Mouse (Mus musculus) cerebellum, adult 2 months (tissue): ENCODE measurements around the gene Il4i1. TPM values are rescaled to one million over a fixed set of nuclear protein-coding genes. Genes with fewer than 3 reads are reported as not detected.

Source experiments
- DNase-seq, 2 experiments: peaks; one replicate each; pipeline ENCODE4 v3.0.0; 2021
- H3K27ac ChIP-seq: fragments of 200-500 bp; 2 replicates; pipeline ENCODE4 v1.5.1; 2012; ENCODE audit warnings: low read length, control low read depth, inconsistent platforms; ENCODE audit not compliant: insufficient read depth
- H3K27me3 ChIP-seq: fragments of 200-500 bp; 2 replicates; pipeline ENCODE4 v1.6.1; 2012; ENCODE audit warnings: inconsistent platforms, mild to moderate bottlenecking, low read length, moderate library complexity; ENCODE audit not compliant: control insufficient read depth, insufficient read depth
- H3K4me1 ChIP-seq: fragments of 200-500 bp; 2 replicates; pipeline ENCODE4 v1.6.1; 2011; ENCODE audit warnings: low read length; ENCODE audit not compliant: control insufficient read depth, insufficient read depth
- H3K4me3 ChIP-seq: fragments of 200-500 bp; replicated peaks from 2 replicates; pipeline ENCODE3; 2011; ENCODE audit warnings: mild to moderate bottlenecking, low read depth, low read length, control low read depth; ENCODE audit not compliant: insufficient read depth
- CTCF ChIP-seq: fragments of 200-500 bp; IDR thresholded peaks from 2 replicates; pipeline ENCODE4 v1.5.1; 2011; ENCODE audit warnings: low read depth, mild to moderate bottlenecking, control low read depth, low read length, moderate library complexity, borderline replicate concordance; ENCODE audit not compliant: insufficient read depth
- POLR2A ChIP-seq: fragments of 200-500 bp; IDR thresholded peaks from 2 replicates; pipeline ENCODE4 v1.6.1; 2011; ENCODE audit warnings: low read length, control low read depth, borderline replicate concordance; ENCODE audit not compliant: insufficient read depth
- WGBS: fragments of 180-500 bp; shearing (Covaris S2); methylation state at CpG from one replicate; pipeline ENCODE4 v1.1.7; 2018; 5-methylcytosine and 5-hydroxymethylcytosine counted together
- polyA plus RNA-seq: library from polyadenylated mRNA; depleted of rRNA; stranded (reverse); fragments of >200 nt; gene quantifications from 2 replicates; pipeline ENCODE4 v1.2.3, GENCODE M21; 2012

Gene Il4i1
- polyA plus RNA-seq, 1 experiment = 1.9 TPM

DNA sequence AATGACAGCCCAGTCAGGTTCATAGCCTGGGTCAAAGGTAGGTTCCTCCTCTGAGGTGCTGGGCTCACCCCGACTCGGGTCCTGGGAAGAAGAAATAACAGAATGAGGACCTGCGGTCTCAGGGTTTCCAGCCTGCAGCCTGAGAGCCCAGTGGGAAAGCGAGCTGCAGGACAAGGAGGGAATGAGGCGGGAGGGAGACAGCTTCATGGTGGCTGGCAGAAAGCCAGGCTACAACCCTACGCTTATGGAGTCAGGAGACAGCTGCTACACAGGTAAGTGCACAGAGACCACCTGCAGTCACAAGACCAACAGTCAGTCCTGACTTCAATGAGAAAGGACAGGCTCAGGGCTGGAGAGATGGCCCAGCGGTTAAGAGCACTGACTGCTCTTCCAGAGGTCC, 30.6 kb downstream of the Il4i1 start:
- no peaks in the 10 kb centered on the region for H3K27me3 ChIP-seq
- DNase-seq = peak in 1 of 2 experiments; percentile 28
- H3K27ac ChIP-seq = no peak overlapping the region
- no peak for TF ChIP-seq CTCF
- TF ChIP-seq POLR2A = no peak
- H3K4me1 ChIP-seq = 0 out of 2 replicates have a peak, but pooled peaks cover 7% of the 10 kb centered on the region
- H3K4me3 ChIP-seq = no peak overlapping the region
- WGBS = 69% methylated on average over 7 of the region's 7 CpGs

DNA sequence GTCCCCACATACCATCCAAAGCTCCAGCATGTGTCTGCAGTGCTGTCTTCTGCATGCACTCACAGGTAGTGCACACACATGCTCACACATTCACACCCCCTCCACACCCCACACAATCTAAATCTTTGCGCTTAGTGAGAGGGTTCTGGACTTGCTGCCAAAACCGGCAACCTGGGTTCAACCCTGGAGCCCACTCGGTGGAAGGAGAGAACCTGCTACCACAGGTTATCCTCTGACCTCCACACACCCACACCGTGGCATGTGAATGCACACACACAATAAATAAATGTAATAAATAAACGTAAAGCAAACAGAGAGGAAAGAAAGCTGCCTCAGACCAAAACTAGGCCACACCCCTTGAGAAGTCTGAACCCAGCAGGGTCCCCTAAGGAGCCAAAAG, 31.6 kb downstream of the Il4i1 start:
- no peaks in the 10 kb centered on the region for H3K27me3 ChIP-seq
- WGBS = 64% methylated on average over 5 of the region's 5 CpGs
- peak overlapping the region; percentile 75 for H3K4me3 ChIP-seq
- peak in 1 of 2 experiments; percentile 40 for DNase-seq
- no peak overlapping the region for H3K27ac ChIP-seq
- H3K4me1 ChIP-seq = peaks cover 9% of the 10 kb centered on the region; the same call in 1 of the 2 replicates
- TF ChIP-seq CTCF (no peak), POLR2A (no peak)

- Histone ChIP-seq H3K27me3 (no peaks in the 10 kb centered on the region), H3K4me1 (peaks cover 9% of the 10 kb centered on the region; the same call in 1 of the 2 replicates), H3K4me3 (peak within 1 kb of the TSS; percentile 75), H3K27ac (peak within 1 kb of the TSS; percentile 96)
- WGBS = under 1% methylated on average over 54 of the region's 54 CpGs
- DNase-seq = peak; percentile 100
- no peak for TF ChIP-seq CTCF
- peak; percentile 73; the same call in 1 of the 2 replicates for TF ChIP-seq POLR2A
Observed at GRCm38 (mm10) chr7:44848561-44849415, 32.6 kb downstream of the Il4i1 start, which contains the start of the genes Akt1s1 and Tbc1d17. Akt1s1 (plus strand) TSS chr7:44848991. Tbc1d17 (minus strand) TSS chr7:44849079.

- peak; percentile 92 for DNase-seq
- peak overlapping the region; percentile 96 for H3K27ac ChIP-seq
- under 1% methylated on average over 41 of the region's 41 CpGs for WGBS
Observed at GRCm38 (mm10) chr7:44849416-44850111, 33.4 kb downstream of the Il4i1 start.

DNA sequence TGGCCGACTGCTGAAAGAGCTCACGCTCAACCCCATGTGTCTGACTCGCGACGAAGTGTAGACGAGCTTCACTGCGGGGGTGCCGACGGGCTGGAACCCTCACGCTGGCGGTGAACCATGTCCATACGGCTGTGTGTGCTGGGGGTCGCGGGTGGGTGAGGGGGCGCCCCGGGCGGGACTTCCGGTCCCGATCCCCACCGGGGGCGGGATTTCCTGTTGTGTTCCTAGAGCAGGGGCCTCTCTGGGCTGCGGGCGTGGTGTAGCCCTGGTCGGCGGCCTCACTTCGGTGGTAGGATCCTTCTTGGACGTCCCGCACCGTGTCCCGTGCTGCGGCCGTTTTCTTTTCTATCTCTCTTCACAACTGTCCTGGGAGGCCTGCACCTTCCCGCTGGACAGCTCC, 34.0 kb downstream of the Il4i1 start:
- TF ChIP-seq CTCF (no peak), POLR2A (no peak)
- DNase-seq = no peak
- H3K4me3 ChIP-seq = peak overlapping the region; percentile 75
- 2% methylated on average over 33 of the region's 33 CpGs for WGBS
- H3K27ac ChIP-seq = peak overlapping the region; percentile 96
- no peaks in the 10 kb centered on the region for H3K27me3 ChIP-seq
- H3K4me1 ChIP-seq = peaks cover 9% of the 10 kb centered on the region; the same call in 1 of the 2 replicates

More at GRCm38 (mm10) chr7:44849416-44850111, 33.4 kb downstream of the Il4i1 start:
- Histone ChIP-seq H3K4me3 (peak overlapping the region; percentile 75), H3K4me1 (peaks cover 9% of the 10 kb centered on the region; the same call in 1 of the 2 replicates), H3K27me3 (no peaks in the 10 kb centered on the region)
- TF ChIP-seq CTCF = no peak
- TF ChIP-seq POLR2A = peak; percentile 53; the same call in 1 of the 2 replicates

- Histone ChIP-seq H3K27me3 (no peaks in the 10 kb centered on the region), H3K27ac (peak overlapping the region; percentile 41; the same call in 1 of the 2 replicates), H3K4me1 (peaks cover 9% of the 10 kb centered on the region), H3K4me3 (peak overlapping the region; percentile 75)
- 67% methylated on average over 8 of the region's 8 CpGs for WGBS
- TF ChIP-seq CTCF (no peak), POLR2A (no peak)
- peak in 1 of 2 experiments; percentile 22 for DNase-seq
Observed at GRCm38 (mm10) chr7:44850789-44851624, 34.8 kb downstream of the Il4i1 start.

DNA sequence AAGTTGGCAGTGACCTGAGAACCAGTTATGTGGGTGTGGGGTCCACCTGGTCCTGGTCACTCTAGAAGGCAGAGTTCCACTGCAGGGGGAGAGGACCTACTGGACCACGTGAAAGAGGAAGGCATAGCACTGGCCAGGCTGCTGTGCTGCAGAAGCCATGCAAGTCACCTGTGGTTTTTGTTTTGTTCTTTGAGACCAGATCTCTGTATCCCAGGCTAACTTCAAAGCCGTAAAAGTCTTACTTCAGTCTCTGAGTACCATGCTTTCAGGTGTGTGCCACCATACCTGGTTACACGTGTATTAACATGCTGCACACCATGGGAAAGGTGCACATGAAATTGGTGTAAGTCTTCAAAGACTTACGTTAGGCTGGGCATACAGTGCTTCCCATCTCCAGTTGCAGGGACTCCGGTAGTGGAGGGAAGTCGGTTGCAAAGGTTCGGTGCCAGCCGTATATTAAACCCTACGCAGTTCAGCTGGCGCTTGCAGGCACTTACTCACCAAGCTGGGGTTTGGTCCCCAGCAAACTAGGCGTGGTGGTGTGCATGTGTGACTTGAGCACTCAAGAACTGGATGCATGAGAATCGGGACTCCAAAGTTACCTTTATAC, 35.5 kb downstream of the Il4i1 start:
- H3K27me3 ChIP-seq = no peaks in the 10 kb centered on the region
- no peak for DNase-seq
- H3K27ac ChIP-seq = no peak overlapping the region
- TF ChIP-seq CTCF = no peak
- TF ChIP-seq POLR2A = no peak
- WGBS = 89% methylated on average over 12 of the region's 12 CpGs
- H3K4me1 ChIP-seq = peaks cover 9% of the 10 kb centered on the region
- H3K4me3 ChIP-seq = no peak overlapping the region
